Mouse (Mus musculus) lung, postnatal 36 days (tissue): Measurements from ENCODE around the gene Pmf1.
"Not testable (repeated sequence)": the region's sequence is repeated elsewhere in the genome, so short reads cannot be mapped to it uniquely, and the experiment has no call there.

Experiments used
- DNase-seq: peaks from one replicate; pipeline ENCODE4 v3.0.0; 2022; ENCODE audit warnings: mixed read lengths

The Pmf1 gene

DNA sequence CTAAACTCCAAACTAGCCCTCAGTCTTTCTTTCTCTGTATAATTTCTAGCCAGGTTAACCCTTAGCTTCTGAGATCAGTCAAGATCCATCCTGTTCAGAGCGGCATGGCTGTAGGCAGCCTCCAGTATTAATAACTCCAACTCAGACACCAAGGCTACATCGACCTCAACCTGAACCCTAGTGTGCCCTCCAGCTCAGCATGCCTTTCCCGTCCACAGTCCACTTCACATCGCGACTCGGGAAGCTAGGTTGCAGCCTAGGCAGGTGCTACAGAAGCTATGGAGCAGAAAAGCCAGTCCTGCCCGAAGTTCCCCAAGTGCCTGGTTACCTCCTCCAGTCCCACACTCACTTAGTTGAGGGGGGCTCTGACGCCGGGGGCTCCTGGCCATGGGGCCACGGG, 27.3 kb upstream of the Pmf1 start:
- DNase-seq = no peak

DNA sequence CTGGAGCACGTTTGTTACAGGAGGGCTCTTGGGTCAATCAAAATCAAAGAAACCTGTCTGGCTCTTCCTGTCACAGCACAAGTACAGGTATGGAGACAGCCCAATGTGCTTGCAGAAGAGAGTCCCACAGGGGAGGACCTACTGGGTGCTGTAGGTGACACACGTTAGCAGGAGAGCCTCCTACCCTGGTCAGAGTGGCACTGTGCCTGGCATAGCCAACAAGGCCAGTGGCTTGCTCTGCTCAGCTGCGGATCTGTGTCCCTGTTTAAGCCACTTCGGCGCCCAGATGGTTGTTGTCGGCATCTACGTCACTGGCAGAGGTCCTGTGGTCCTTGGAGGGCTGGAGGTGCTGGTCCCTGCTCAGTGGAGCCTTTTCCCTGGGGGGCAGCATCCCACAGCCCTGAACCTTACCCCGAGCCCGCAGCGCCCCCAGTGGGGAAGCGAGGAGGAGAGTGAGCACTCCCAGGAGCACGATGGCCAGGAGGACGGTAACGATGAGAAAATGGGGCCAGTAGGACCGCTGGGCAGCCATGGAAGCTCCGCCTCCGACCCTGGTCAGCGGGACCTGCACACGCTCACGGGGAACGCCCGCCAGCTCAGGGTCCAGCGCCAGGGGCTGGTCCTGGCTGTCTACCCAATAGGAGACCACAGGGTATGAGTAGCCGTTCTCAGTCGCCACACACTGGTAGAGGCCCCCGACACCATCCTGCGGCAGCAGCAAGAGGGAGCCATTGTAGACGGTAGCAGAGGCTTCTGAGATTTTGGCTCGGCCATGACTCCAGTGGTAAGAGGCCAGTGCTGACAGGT, 26.5 kb upstream of the Pmf1 start:
- DNase-seq = peak; percentile 43

DNA sequence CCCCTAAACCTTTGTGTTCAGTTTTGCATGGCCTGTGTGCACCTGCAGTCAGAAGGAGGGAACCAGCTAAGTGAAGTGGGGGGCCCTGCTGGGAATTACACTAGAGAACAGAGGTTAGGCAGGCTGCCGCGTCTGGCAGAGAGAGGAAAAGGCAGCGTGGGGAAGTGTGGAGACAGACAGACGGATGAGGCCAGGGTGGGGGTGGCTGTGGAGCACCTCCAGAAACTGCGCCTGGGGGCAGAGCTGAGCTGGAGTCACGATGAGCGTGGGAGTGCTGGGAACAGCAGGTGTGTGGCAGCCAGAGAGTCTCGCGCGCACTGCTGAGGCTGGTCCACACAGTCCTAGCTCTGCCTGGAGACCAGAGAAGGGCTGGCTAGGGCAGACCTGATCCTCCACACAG, 25.4 kb upstream of the Pmf1 start:
- no peak for DNase-seq

DNA sequence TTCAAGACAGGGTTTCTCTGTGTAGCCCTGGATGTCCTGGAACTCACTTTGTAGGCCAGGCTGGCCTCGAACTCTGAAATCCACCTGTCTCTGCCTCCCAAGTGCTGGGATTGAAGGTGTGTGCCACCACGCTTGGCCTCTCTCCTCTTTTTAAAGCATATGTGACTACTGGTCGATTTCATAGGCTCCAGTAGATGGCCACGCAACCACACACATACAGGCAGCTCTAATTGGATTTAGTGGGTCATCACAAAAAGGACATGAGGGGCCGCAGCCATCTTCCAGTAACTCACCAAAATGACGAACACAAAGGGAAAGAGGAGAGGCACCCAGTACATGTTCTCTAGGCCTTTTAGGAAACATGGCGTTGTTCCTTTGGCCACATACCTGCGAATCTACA, 18.5 kb upstream of the Pmf1 start:
- not testable (repeated sequence) for DNase-seq

DNA sequence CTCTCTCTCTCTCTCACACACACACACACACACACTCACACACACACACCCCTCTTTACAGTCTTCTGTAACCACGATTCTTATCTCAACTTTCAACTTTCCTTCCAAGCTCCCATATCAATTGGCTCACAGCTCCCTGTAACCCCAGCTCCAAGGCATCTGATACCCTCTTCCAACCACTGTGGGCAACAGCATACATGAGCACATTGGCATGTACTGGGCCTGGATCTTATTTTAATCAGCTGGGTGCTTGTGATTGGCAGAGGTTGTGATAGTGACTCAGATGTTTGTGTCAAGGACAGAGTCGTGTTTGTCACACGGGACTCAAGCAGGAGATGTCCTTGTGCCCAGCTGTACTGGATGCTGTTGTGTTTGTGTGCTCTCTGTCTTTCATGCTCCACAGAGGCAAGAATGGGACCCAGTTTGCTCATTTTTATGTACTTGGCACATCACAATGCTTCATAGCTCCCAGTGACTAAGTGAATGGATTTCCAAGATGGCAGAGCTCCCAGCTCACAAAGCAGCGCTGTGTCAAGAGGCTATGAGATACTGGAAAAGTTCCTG, 17.3 kb upstream of the Pmf1 start:
- no peak for DNase-seq

DNA sequence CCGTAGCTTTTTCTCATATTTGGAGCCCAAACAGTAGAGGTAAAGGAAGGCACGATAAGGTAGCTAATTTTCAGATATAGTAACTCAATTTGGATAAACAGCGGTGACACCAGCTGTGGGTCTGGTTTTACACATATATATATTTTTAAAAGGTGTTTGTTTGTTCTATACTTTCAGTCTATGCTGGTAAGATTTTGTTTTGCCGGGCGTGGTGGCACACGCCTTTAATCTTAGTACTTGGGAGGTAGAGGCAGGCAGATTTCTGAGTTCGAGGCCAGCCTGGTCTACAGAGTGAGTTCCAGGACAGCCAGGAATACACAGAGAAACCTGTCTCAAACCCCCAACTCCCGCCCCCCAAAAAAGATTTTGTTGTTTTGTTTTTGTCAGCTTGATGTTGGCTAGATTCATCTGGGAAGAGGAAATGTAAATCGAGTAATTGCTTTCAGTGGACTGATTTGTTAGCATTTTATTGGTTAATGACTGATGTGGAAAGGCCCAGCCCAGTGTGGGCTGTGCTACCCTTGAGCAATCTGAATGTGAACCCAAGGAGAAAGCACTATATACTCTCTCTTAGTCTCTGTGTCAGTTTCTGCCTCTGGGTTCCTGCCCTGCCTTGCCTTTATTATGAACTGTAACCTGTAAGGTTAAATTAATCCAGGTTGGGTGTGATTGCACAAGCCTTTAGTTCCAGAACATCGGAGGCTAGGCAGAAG, 15.7 kb upstream of the Pmf1 start:
- no peak for DNase-seq

DNA sequence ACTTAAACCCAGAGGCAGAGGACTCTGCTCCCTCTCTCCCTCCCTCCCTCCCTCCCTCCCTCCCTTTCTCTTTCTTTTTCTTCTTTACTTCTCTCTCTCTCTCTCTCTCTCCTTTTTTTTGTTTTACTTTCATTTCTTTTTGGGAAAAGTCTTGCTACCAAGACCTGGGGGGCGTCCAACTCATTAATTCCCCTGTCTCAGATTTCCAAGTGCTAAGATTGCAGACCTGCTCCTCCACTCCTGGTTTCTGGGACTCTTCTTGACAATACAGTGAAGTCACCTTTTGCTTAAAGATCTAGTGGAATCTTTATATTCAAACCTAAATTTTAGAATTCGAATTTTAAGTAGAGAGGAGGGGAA, 15.2 kb upstream of the Pmf1 start:
- no peak for DNase-seq

DNA sequence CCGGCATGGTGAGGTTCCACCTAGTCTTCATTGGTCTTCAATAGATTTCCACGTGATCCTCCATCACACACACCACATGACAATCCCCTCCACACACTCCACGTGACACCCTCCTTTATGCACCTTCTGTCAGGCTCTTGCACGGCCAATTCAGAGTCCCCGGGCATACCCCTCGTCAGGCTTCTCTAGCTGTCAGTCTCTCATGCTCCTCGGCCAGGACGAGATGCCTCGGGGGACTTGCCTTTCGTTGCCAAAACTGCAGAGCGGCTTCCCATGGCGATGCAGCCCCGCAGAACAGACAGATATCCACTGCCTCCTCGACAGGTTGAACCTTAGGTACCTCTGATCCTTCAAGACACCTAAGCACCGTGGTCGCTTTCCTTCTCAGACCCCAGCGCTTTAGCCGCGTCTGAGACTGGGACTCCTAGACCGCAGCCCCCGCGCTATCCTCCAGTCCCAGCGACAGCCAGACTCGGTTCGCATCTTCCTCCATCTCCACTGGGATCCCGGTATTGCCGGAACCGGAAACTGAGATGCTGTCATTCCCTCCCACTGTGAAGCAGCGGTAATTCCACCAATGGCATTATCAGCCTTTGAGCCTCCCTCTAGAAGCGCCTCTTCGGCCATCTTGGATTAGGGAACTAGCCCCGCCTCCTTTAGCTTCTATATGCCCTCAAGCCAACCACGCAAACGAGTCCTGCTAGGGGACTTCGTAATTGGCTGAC, 14.6 kb upstream of the Pmf1 start, which contains the start of gene Slc25a44:
Gene Slc25a44, minus strand, starts transcription at position 535 of the 725 bp plus-strand sequence.
- peak; percentile 99 for DNase-seq

DNA sequence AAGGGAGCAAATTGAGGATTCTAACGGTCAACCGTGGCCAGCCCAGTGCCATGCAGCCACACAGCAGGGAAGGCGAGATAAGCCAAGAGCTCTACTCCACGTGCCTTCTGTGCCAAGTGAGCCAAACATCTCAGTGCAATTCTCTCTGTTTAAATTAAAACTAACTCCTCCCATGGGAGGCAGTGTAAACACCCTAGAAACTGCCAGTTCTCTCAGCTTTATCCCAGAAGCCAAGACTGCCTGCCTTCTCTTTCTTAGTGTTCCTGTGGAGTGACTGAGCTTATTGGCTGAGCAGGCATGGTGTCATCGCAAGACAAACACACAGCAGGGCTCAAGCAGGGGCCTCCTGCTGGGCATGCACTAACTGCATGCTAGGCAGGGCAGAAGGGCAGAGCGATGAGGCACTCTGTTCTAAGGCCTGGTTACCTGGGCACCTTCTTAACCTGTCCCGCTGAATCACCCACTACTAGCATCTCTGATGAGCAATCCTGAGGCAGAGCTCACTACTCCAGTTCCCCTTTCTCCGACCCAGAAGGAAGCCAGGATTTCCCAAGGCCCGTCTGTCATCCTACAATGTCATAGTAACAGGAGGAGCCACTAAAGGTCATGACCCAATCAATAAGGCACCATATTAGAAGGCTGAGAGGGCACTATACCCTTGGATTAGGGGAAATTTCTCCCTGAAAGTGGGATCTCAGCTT, 12.0 kb upstream of the Pmf1 start:
- peak; percentile 75 for DNase-seq

DNA sequence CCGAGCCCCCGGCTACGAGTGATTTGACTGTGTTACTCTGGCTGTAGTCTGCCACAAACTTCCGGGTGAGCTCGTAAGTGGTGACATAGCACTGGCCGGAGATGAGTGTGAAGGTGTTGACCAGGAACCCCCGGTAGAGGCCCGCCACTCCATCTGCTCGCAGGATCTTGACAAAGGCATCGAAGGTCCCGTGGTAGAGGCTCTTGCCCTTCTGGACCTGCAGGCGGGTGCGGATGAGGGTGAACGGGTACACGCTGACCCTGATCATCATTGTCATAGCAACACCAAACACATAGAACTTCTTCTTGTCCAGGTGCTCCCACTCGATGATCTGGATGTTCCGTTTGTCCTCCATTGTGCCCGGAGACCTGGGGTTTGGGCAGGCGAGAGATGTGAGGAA, 10.6 kb upstream of the Pmf1 start:
- DNase-seq = no peak

DNA sequence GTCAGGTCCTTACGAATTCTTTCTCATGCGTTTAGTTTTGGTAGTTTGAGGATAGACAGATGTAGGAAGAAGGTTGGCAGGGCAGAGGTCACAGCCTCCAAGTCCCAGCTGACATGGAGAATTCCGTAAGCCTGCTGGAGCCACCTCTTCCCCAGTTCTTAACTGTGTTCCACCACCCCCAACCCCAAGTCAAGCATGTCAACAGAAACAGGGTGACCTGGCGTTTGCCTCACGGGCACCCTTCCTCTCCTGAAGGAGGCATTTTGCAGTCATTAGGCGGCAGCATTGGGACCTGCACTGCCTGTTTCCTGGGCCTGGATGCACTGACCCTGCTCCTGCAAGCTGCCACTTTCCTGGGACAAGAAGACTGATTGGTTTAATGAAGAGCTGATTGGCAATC, 7.9 kb upstream of the Pmf1 start:
- DNase-seq = peak; percentile 19

DNA sequence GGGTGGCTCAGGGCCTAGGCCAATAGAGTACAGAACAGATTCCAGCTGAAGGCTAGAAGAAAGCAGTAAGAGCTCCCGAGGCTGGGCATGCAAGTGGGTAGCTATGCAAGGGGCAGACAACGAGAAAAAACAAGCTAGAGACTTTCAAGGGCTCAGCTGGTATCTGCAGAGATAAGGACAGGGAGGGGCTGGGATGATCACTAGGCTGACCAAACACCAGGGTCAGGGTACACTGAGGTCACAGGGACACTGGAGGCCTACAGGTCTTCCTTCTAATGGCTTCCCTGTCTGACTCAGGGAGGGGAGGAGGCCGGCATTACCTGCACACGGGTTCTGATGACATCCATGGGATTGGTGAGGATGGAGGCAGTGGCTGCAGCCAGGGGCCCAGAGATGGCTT, 5.5 kb upstream of the Pmf1 start:
- no peak for DNase-seq

DNA sequence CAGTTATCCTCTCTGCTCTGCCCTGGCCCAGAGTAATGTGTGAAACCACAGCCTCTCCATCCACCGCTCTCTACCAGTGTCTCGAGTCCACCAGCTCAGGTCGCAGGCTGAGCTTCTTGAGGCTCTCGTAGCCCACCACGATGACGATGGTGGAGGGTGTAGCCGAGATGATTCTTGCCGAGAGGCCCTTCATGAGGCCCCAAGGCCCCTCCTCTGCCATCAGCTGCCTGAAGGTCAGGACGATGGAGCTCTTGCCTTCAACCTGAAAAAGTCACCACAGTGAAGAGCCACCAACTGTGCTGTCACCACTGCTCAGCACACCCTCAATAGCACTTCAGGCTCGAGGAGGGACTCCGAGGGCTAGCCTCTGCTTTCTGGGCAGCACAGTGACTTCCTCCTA, 2.5 kb upstream of the Pmf1 start:
- no peak for DNase-seq

DNA sequence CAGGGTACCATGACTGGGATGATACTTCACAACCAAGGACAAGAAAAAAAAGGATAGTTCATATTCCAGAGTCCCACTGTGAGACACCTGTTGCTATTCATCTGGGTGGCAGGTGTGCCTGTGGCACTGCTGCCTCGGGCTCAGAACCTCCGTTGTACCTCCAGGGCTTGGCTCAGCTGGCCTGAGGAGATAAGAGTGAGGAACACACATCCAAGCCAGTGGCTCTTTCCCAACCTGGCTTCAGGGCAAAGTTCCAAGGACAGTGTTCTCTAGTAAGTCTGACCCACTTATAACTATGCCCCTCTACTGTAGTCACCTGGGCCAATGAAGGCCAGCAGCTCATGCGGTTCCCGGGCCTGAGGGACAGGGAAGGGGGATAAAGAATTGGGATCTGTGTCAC, 1.6 kb upstream of the Pmf1 start:
- no peak for DNase-seq

DNA sequence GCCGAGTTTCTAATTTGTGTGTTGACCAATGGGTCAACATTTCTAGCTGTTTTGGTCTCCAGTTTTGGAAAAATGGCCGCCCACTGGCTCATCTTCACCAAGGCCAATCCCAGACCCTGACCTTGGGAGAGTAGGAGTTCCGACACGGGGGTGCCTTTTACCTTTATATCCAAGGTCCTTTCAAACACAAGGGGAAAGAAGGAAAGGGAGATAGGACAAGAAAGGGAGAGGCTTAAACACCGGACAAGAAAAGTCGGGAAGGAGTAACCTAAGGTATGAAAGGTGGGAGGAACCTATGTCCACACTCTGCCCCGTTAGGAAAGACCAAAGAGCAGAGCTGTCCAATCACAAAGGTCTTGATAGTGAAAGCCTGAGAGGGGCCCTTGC, 507 bp upstream of the Pmf1 start:
- no peak for DNase-seq

DNA sequence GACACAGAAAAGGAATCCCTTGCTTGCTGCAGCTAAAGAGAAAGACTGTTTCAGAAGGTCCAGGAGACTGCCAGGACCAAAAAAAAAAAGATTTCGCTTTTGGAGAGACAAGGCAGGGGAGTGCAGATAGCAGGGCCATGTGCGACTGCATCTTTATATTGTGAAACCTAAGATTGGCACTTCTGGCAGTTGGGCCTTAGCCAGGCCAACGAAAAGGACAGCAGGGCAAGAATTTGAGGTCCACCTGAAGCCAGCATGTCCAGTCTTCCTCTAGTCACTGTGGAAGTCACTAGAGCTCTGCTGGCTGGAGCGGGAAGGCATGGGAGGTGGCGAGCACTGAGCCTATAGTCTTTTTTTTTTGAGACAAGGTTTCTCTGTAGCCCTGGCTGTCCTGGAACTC, 1.2 kb downstream of the Pmf1 start:
- DNase-seq = no peak

DNA sequence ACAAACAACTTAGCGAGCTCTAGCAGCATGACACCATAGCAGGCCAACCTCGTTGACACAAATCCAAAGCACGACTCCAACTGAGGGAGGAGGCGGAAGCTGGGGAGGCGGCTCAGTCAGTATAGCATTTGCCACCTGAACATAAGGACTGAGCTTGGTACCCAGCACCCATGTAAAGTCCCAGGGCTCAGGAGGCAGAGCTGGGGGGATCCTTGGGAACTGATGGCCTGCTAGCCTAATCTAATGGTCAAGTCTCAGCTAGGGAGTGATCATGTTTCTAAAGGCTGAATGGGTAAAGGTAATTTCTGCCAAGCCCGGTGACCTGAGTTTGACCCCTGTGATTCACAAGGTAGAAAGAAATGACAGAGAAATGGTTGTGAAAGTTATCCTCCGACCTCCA, 2.6 kb downstream of the Pmf1 start:
- no peak for DNase-seq

DNA sequence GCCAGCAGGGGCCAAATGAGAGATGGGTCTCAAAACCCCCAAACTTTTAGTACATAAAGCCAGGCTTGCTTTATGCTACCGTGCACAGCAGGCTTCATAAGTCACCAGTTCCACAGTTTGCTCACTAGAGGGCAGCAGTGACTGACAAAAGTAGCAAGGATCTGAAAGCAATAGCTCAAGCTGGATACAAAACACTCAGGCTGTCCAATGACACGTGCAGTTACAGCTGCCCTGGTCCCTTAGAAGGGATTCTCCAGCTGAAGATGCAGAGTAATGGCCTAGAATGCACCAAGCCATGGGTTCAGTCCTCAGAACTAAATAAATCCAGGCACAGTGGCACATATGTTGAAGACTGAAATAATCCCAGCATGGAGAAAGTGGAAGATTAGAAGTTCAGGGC, 3.0 kb downstream of the Pmf1 start:
- DNase-seq = peak; percentile 76

DNA sequence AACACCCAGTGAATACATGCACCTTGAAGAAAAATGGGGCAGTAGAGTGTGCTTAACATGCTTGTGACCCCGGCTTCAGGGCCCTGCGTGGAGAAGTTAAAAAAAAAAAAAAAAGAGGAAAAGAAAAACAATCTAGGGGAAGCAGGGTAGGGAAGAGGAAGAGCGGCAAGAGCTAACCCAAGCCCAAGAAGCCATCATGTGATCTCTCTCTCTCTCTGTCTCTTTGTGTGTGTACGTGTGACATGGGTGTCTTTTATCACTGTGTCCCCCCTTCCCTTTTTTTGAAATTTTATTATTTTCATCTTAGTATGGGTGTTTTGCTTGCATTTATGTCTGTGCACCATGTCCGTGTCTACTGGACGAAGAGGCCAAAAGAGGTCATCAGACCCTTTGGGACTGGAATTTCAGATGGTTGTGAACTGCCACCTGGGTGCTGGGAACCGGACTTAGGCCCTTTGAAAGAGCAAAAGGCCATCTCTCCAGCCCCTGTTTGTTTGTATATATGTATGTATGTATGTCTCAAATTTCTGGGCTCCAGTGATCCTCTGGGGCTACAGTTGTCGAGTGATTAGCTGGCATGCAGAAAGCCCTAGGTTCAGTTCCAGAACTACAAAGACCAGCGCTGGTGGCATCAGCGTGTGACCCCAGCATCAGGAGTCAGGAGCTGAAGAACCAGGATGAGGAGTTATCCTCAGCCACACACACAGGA, 6.5 kb downstream of the Pmf1 start:
- DNase-seq = no peak

DNA sequence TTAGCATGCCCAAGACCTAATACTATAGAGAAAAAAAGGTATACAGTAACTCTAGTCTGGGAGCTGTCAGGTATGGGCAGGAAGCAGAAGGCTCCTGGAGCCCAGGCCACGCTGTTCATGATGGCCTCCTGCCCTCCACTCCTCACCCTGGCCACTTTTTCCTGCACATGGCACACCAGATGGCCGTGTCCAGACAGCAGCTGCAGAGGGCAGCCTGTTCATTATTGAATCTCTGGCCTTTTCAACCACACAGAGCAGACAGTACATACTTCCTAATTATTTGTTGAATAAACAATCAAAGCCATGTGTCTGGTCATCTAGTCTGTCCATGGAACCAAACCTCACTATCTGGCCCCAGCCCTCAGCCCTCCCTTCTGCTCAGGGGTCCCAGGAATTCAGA, 11.5 kb downstream of the Pmf1 start:
- no peak for DNase-seq

DNA sequence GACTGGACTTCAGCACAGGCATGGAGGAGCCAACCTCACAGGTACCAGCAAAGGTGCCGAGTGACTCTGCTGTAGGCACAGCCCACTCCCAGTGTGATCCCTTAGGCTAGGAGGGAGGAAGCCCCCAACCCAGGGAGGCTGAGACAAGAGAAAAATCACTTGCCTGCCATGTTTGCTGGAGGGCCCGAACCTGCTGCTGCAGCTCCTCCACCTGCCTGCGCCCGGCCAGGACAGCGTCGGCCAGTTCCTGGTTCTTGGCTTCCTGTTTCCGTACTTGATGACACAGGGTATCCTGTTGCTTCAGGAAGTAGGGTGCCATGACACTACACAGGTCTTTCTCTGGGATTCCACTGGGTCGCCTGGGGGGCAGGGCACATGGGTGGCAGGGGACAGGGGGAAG, 14.4 kb downstream of the Pmf1 start:
- no peak for DNase-seq

DNA sequence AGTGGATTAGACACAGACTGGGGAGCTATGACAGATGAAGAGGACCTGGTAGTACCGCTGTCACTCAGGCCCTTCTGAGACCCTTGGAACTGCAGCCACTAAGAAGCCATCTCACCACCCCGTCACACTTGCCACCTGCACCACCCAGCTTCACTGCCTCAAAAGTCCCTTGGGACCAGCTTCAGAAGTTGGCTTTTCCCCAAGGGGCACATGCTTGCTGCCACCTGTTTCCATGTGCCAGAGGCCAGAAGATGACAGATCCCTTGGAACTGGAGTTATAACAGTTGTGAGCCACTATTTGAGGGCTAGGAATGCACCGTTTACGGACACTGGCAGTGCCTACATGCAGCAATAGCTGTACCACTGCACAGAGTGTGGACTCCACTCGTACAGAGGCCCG, 14.8 kb downstream of the Pmf1 start:
- no peak for DNase-seq
